Mouse (Mus musculus) kidney, postnatal 10 days (tissue): Measurements from ENCODE around the gene Ccdc142.
A peak's percentile ranks its signal among the peaks of the same experiment; 100 is the strongest.

Experiments used
- DNase-seq: peaks from one replicate; pipeline ENCODE4 v3.0.0; 2021; ENCODE audit warnings: mixed read lengths

Gene Ccdc142

DNA sequence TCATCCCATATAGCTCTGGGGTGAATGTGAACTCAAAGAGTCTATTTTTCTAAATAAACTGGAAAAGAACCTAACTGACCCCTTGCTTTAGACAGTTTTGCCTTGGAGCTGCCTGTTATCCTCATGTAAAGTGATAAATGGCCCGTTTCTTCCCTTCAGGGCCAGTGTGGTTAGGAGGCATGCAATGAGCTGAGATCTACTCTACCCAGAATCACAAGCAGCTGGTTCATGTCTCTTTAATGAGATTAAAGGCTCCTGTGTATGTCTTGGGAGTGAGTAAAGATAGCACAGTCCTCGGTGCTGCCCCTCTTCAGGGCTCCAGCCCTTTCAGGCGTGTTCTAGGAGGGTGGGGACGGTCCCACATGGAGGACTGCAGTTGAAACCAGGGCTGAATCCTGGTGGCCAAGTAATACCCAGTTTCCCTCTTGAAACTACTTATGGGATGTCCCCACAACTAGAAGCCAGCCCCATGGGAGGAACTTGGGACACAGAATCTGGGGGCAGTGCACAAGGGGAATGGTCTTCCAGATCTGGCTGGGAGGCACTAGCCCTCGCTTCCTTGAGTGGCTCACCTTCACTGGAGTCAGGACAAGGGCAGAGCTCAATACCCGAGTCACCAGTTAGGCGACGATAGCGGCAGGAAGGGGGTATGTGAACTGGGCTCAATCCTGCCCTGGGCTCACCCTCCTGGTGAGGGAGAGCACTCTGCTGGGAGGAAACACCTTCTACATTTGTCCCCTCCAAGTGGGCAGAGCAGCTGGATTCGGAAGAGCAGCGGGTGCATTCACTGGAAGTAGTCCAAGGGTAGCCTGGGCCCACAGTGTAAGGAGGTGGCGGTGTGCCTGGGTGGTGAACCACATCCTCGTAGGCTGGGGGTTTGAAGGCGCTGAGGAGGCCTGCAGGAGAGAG is 17.7 kb downstream of the Ccdc142 start:
- peak; percentile 14 for DNase-seq

DNA sequence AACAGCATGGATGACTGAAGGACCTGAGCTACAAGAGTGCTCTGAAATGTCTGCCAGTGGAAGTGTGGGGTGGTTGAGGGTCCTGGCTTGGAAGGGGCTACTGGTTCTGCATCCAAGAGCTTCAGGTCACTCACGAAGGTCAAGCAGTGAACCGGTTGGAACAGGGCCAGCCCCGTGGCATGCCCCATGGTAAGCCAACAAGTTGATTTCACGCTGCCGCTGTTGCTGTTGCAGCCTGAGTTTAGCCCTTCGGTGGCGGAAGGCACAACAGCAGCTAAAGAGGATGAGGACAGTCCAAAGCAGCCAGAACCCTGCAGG is 18.3 kb downstream of the Ccdc142 start:
- peak; percentile 66 for DNase-seq

DNA sequence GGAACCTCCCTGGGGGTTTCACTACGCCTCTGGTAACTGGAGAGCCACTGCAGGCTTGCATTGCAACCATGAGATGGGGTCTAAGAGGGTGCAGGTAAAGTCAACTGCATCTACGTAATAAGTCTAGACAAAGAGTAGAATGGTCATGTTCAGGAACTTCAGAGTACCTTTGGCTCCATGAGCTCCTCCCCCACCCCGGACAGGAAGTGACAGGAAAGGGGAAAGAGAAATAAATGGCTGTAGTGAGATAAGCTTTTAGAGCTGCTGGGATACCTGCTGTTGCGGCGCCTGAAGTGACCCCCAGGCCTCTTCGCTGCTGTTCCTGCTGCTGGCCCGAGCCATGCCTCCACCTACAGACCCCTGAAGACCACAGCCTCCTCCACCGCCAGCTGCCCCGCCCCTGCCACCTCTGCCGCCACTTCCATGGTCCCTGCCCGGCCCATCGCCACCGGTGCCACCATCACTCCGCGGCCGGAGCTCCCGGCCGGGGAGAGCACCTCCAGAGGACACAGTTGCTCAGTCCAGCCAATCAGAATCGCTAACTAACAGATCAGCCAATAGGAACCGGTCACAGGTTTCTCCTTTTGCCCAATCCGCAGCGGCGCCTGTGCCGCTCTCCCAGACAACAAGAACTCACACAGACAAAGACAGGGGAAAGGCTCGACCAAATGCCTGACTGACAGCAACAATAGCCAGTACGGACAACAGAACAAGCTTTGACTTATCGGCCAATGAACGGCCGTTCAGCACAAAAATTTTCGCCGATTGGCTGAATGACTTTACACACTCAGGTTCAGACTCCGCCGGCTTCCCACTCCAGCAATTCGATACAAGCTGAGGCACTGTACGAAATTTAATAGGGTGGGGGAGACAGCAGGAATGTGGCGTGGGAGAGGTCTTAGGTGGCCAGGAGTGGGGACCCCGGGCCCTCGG is 19.8 kb downstream of the Ccdc142 start, which contains the start of gene Wbp1:
Gene Wbp1, minus strand, starts transcription at position 630 of the 933 bp plus-strand sequence.
- peak; percentile 95 for DNase-seq

DNA sequence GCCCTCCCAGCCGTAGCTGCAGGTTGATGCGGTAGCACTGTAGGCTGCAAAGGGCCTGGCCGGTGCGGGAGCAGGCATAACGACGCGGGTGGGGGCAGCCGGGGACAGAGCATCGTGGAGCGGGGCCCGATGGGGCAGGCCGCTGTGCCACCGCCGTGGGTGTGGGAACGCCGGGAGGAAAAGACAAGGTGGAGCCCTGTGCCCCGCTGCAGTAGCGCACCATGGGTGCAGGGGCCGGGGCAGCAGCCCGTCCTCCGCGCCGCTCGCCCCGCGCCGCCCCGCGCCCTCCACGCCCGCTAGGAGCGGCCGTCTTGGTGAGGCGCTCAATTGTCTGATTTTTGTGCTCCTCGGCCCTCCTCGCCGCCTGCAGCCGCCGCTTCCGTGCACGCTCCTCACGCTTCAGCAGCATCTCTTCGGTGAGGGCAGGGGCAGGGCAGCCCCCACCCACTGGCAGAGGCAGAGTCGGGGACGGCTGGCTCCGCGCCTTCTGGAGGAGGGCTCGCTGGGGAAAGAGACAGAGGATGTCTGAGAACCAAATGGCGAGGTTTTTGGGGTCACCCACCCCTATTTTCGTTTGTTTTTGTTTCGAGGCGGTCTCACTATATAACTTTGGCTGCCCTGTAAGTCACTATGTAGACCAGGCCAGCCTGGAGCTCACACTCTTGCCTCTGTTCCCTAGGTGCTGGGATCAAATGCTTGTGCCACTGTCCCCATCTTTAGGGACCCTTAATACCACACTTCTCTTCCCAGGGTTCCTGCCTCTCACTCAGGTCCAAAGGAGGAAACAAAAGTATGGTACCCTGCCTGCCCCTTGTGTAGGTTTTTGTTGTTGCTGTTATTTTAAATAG is 20.7 kb downstream of the Ccdc142 start:
- DNase-seq, result peak; percentile 50

DNA sequence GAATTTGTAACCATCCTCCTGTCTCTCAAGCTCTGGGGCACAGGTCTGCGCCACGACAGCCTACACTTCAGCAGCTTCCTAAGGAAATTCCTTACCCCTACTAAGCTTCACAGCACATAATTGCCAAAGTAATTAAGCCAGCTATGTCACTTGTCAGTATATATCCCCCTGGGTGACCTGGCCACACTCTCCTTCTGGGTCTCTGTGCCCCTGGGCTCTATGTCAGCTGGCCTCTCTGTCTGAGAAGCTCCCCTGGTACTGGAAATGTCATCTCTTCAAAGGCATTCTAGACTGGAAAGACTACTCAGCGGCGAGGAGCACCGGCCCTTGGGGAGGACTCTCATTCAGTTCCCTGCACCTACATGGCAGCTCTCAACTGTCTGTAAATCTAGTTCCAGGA is 21.6 kb downstream of the Ccdc142 start:
- no peak for DNase-seq

DNA sequence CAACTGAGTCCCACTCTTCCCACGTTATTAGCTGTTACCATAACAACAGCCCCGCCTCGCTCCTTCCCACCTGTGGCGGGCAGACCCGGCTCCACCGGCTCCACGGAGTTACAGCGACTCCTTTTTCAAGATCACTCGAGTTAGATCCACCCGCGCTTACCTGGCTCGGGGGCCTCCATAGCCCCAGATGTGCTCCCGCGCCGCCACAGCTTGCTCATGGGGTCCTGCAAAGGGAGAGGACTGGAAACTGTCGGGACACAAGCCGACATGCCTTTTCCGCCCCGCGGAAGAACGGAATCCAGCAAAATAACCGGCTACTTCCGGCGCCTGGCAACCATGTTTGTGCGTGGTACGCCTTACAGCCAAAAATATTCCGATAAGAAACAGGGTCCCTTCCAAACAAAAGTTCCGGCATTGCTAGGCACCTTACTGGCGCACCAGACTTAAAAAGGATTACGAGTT is 23.5 kb downstream of the Ccdc142 start:
- DNase-seq, result peak; percentile 95

DNA sequence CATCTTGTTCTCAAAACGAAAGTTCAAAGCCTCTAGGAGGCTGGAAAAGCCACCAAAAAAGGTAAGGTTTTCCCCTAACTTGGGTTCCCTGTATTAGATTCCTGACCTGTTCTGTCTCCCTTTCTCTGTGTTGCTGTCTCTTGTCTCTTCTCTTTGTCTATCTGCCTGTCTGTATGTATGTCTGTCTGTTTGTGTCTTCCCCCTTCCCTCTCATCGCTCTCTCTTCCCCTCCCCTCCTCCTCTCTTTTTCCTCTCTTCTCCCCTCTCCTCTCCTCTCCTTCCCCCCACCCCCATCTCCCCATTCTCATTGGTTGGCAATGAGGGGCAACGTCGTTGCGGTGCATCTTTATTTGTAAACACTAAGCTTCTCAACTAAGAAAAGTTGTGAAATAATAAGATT is 23.9 kb downstream of the Ccdc142 start, which contains the start of gene Ino80b:
Gene Ino80b, minus strand, starts transcription at position 101 of the 400 bp plus-strand sequence.
- DNase-seq, result no peak

- DNase-seq, result no peak
These were observed 26.0 kb downstream of the Ccdc142 start for GRCm38 (mm10) chr6:83127419-83127818.

GRCm38 (mm10) chr6:83131469-83132034 is 30.2 kb downstream of the Ccdc142 start:
- peak; percentile 65 for DNase-seq

DNA sequence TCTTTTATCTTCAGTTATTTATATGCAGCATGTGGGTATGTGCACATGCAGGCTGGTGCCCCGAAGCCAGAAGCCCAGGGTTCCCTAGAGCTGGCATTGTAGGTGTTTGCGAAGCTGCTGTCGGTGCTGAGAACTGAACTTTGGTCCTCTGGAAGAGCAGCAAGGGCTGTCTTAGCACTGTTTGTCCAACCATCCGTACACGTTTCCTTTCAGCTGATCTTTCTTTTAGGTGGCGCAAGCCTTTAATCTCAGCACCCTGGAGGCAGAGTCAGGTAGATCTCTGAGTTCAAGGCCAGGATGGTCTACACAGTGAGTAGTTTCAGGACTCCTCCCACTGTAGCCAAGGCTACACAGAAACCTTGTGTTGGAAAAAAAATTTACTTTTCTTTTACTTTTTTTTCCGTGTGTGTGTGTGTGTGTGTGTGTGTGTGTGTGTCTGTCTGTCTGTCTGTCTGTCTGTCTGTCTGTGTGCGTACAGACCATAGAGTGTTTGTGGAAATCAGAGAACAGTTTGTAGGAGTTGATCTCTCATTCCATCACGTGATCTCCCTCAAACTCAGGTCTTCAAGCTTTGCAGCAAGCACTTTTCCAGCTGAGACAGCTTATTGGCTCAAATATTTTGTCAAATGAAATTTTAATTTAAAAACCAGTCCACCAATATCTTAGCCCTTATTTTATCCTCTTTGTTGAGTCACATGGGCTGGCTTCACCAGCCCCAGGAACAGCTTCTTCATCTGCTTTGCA is 30.9 kb downstream of the Ccdc142 start:
- DNase-seq, result no peak

DNA sequence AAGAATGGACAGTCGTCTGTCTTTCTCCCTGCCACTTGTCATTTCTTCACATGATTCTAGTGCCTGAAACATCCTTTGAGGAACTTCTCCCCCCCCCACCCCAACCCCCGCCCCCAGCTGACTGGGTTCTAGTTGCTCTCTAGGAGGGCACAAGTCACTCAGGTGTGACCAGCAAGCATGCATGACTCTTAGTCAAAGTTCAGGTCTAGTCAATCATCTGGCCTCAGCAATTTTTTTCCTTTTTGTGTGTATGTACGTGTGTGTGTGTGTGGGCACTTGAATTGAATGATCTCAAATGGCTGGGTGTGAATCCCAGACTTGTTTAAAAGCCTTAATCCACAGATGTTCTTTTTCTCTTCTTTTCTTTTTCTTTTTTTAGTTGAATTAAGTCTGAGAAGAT is 32.8 kb downstream of the Ccdc142 start:
- no peak for DNase-seq

- peak; percentile 31 for DNase-seq
These were observed 33.6 kb downstream of the Ccdc142 start, which contains the start of gene Rtkn for GRCm38 (mm10) chr6:83134951-83135513. Gene Rtkn (plus strand): TSS chr6:83135463.

GRCm38 (mm10) chr6:83135571-83136161 is 34.3 kb downstream of the Ccdc142 start:
- peak; percentile 76 for DNase-seq

- DNase-seq, result no peak
These were observed 35.0 kb downstream of the Ccdc142 start for GRCm38 (mm10) chr6:83136291-83136880.

DNA sequence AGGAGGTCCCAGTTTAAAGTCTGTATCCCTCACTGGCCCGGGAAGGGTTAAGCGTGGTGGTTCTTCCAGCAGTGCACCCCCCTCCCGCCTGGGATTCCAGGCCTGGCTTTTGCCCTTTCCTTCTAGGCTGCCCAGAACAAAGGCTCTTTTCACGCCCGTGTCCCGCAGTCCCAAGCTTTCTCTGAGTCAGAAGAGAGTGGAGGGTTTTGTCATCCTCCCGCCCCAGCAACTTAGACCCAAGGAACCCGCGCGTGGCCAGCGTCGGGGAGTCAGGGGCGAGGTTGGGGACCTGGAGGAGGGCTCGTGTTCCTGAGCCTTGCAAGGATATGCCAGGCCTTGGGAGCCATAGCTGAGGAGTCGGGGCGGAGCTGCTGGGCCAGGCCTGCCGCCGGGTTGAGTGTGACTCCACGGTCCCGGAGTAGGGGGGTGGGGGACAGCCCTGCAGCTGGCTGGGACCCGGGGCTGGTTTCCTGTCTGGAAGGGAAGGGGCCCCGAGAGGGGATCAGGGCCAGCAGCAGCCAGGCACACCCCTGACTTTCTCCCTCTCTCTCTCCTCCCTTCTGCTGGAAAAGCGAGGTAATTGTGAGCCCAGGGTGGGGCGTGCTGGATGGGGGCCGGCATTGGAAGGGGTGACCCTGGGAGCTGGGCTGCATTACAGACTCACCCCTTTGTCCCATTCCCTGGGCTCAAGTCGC is 35.6 kb downstream of the Ccdc142 start:
- peak; percentile 86 for DNase-seq

GRCm38 (mm10) chr6:83137576-83137950 is 36.2 kb downstream of the Ccdc142 start:
- DNase-seq, result peak; percentile 96

GRCm38 (mm10) chr6:83138056-83138455 is 36.7 kb downstream of the Ccdc142 start:
- DNase-seq, result peak; percentile 69

- no peak for DNase-seq
These were observed 38.6 kb downstream of the Ccdc142 start for GRCm38 (mm10) chr6:83140044-83140443.

DNA sequence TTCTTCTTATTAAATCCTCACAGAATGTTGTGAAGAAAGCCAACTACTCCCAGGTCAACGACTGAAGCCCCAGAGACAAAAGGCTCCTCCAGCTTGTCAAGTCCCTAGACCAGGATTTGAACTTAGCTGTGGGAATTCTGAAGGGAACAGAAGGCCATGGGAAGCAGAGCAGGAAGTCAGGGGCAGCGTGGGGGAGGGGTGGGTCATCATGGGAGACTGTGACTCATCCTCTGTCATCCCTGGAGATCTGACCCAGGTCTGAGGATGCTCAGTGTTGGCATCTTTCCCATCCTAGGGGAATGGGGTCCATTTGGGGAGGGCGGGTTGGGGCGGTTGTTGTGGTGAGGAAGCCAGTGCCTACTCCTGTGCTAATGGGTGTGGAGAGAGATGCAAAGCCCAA is 40.2 kb downstream of the Ccdc142 start:
- peak; percentile 64 for DNase-seq
